ENCODE assay signal across 24 mouse cellular contexts in the genomic region with DNA sequence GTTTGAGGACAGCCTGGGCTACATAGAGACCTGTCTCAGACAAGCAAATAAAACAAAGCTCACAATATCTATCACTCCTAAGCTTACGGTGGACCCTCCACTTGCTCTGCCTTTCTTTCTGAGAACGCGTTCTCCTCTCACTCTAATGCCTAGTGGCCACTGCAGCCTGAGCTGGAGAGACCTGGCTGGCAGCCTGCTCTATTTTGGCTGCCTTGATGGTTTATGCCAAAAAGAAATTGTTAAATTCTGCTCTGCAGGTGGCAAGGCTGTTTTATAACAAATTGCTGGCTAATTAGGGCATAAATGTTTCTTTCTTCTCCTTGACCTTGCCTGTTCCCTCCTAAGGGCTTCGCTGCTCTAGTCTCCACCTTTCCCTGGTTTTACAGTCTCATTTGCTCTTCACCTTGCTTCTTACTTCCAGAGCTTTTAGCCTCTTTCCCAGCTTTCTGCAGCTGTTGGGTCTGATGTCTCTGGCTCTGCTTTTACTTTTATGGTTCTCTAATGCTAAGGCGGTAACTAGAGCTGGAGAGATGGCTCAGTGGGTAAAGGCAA.
DNase-seq lines count a peak whose midpoint lies in the region; ATAC-seq and TF ChIP-seq lines count a peak whose summit lies in the region.
"Had no signal": no experiment of that assay in that cellular context is flagged by ENCODE, and none has a peak within 500 bp of the region (broad histone marks: within the 10 kb centered on the region; RNA-seq: fewer than 3 reads in every experiment).

No protein-coding gene starts in this region.

- peak; percentile 11 for DNase-seq in hindbrain, postnatal 0 days (ENCODE audit: low spot score)
- peak; percentile 93 for DNase-seq in brain, adult 2 months (ENCODE audit: low read depth, low spot score)
- DNase-seq in cerebellum, adult 11-12 months = peak; percentile 88
- DNase-seq in cerebellum, postnatal 14 days = peak; percentile 72 to 79
- no peak for DNase-seq in B cell, adult 2 months
- DNase-seq in adrenal gland, postnatal 10 days = no peak
- DNase-seq: adrenal gland, postnatal 14 days; embryo, embryonic 11 days; heart, adult 2 months; heart, postnatal 4 days; kidney, adult 9 months; kidney, postnatal 36 days; layer of hippocampus, adult 9-11 months; spleen, adult 18-20 months; thymus, postnatal 36 days had no signal

- H3K4me3 ChIP-seq in hindbrain, postnatal 0 days (ENCODE audit: low read length) = no peak overlapping the region
- H3K4me3 ChIP-seq in hindbrain, embryonic 12.5 days = no peak overlapping the region
- H3K4me3 ChIP-seq: forebrain, embryonic 15.5 days; heart, adult 2 months; heart, embryonic 15.5 days; limb, embryonic 15.5 days; midbrain, embryonic 12.5 days; neural tube, embryonic 12.5 days had no signal

- no peak overlapping the region for H3K4me2 ChIP-seq in hindbrain, postnatal 0 days (ENCODE audit: low read depth, low read length)
- H3K4me2 ChIP-seq in hindbrain, embryonic 12.5 days (replicated peaks) = no peak overlapping the region
- H3K4me2 ChIP-seq: forebrain, embryonic 15.5 days; heart, embryonic 15.5 days; limb, embryonic 15.5 days; midbrain, embryonic 12.5 days; neural tube, embryonic 12.5 days had no signal

- H3K4me1 ChIP-seq in hindbrain, postnatal 0 days (ENCODE audit: insufficient read depth, low read length) = no peaks in the 10 kb centered on the region
- H3K4me1 ChIP-seq in hindbrain, embryonic 12.5 days = no peaks in the 10 kb centered on the region; the same call in 1 of the 2 replicates
- H3K4me1 ChIP-seq: heart, embryonic 15.5 days; midbrain, embryonic 12.5 days had no signal

- no peaks in the 10 kb centered on the region for H3K27me3 ChIP-seq in hindbrain, postnatal 0 days (ENCODE audit: insufficient read depth, low read length)
- H3K27me3 ChIP-seq in hindbrain, embryonic 12.5 days = no peaks in the 10 kb centered on the region
- H3K27me3 ChIP-seq: forebrain, embryonic 15.5 days; heart, embryonic 15.5 days; limb, embryonic 15.5 days; midbrain, embryonic 12.5 days; neural tube, embryonic 12.5 days; Patski had no signal

- WGBS in hindbrain, postnatal 0 days = 65% methylated on average over 5 of the region's 5 CpGs
- WGBS in hindbrain, embryonic 12.5 days = 96% methylated on average over 5 of the region's 5 CpGs

- H3K36me3 ChIP-seq in hindbrain, postnatal 0 days (ENCODE audit: insufficient read depth, low read length) = no peaks in the 10 kb centered on the region
- no peaks in the 10 kb centered on the region; the same call in 1 of the 2 replicates for H3K36me3 ChIP-seq in hindbrain, embryonic 12.5 days
- H3K36me3 ChIP-seq: forebrain, embryonic 15.5 days; heart, embryonic 15.5 days; limb, embryonic 15.5 days; midbrain, embryonic 12.5 days; neural tube, embryonic 12.5 days had no signal

- H3K27ac ChIP-seq in hindbrain, postnatal 0 days = no peak overlapping the region
- H3K27ac ChIP-seq in hindbrain, embryonic 12.5 days = no peak overlapping the region
- H3K27ac ChIP-seq: forebrain, embryonic 15.5 days; heart, adult 2 months; heart, embryonic 15.5 days; limb, embryonic 15.5 days; midbrain, embryonic 12.5 days; neural tube, embryonic 12.5 days had no signal

- no peak for TF ChIP-seq CTCF in hindbrain, postnatal 0 days (IDR thresholded peaks at IDR 0.05; ENCODE audit: low read depth)

- H3K9me3 ChIP-seq in hindbrain, postnatal 0 days (ENCODE audit: low read length) = no peaks in the 10 kb centered on the region
- H3K9me3 ChIP-seq in hindbrain, embryonic 12.5 days (replicated peaks) = no peaks in the 10 kb centered on the region
- H3K9me3 ChIP-seq: forebrain, embryonic 15.5 days; heart, embryonic 15.5 days; limb, embryonic 15.5 days; midbrain, embryonic 12.5 days; neural tube, embryonic 12.5 days had no signal

- no peak for ATAC-seq in hindbrain, postnatal 0 days
- ATAC-seq in hindbrain, embryonic 12.5 days (ENCODE audit: low FRiP score) = no peak
- ATAC-seq: activated CD4-positive, CD25-positive, alpha-beta regulatory T cell, adult 4 months; forebrain, embryonic 15.5 days; lung, postnatal 0 days; Patski had no signal

- H3K9ac ChIP-seq in hindbrain, postnatal 0 days (replicated peaks; ENCODE audit: low read length) = no peak overlapping the region
- no peak overlapping the region for H3K9ac ChIP-seq in hindbrain, embryonic 12.5 days
- H3K9ac ChIP-seq: forebrain, embryonic 15.5 days; heart, embryonic 15.5 days; limb, embryonic 15.5 days; midbrain, embryonic 12.5 days; neural tube, embryonic 12.5 days had no signal

Comparison
In these comparisons a context has a peak if more than half of its experiments do, and no peak if none do; other contexts are left out.
1. DNase-seq: peak in hindbrain, postnatal 0 days (single experiment), brain, adult 2 months (single experiment), cerebellum, adult 11-12 months (single experiment) and cerebellum, postnatal 14 days (2 of 2); none in B cell, adult 2 months (0 of 2) and adrenal gland, postnatal 10 days (single experiment).